Mouse (Mus musculus): ENCODE results near the gene Tnxb.

GRCm38 (mm10) chr17:34680621-34681020, 10.3 kb downstream of the Tnxb start:
- TF ChIP-seq CTCF (IDR thresholded peaks at IDR 0.05; ENCODE audit: low read depth, low read length): no peak
- no peak for TF ChIP-seq POLR2A (IDR thresholded peaks at IDR 0.05; ENCODE audit: extremely low read depth, insufficient read depth, low read length)

Measured in liver, adult 2 months (tissue).